Mouse (Mus musculus) kidney, adult 11 months (tissue): Measurements from ENCODE around the gene Gm3033.
"Not testable (repeated sequence)": the region's sequence is repeated elsewhere in the genome, so short reads cannot be mapped to it uniquely, and the experiment has no call there.

Experiments
- DNase-seq: peaks from one replicate; pipeline ENCODE4 v3.0.0; 2022

The Gm3033 gene

DNA sequence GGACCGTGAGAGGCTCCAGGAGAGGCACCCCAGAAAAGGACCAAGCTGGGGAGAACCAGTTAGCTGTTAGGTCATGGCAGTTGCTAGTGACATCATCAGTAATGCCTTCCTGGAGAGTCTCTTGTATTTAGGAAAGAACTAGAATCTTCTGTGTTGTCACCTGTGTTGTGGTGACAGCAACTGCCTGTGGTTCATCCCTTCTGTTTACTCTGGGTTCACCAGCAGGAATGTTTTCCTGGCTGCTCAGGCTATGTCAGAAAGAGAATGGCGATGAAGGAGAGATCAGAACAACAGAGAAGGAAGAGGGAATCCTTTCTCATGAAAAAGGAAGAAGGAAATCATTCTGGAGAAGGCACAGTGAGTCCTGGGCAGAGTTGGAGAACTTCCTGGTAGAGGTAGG is at the start of gene Gm3033:
TSS of gene Gm3033 (plus strand) at position 301 of the 400 bp plus-strand sequence.
- not testable (repeated sequence) for DNase-seq

DNA sequence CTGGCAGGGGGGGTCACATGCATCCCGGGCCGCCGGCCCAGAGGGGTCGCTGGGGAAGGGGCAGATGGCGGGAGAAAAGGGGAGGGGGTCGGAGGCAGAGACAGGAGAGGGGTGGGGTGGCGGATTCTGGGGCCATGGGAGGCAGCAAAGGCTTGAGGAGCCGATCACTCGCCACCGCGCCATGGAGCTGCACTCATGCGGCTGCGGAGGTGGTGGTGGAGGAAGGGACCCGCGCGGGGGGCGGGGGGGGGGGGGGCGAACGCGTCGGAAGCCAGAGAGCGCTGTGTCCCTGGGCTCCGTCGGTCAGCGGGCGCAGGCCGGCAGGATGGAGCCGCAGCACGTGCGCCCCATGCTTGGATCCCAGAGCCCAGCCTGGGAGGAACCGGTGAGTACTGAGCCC is 36.3 kb upstream of the Gm3033 start, which contains the start of gene Gm3002:
TSS of gene Gm3002 (plus strand) at position 301 of the 400 bp plus-strand sequence.
- not testable (repeated sequence) for DNase-seq

DNA sequence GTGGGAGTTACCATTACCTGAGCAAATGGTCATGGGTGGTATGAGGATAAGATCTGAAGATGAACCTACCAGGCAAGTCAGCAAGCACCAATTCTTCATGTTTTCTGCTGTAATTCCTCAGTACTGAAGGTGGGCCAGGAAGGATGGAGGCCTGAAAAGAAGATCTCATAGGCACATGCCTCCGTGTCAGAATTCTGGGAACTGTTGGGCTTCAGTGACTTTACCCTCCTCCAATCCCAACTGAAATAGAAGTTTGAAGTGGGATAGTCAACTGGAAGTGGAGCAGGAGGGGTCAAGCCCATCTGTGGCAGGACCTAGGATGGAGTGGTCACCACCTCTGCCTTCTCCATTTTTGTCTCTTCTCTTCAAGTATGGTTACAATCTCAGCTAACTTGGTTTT is 37.8 kb downstream of the Gm3033 start, which contains the start of gene Gm2916:
TSS of gene Gm2916 (plus strand) at position 301 of the 400 bp plus-strand sequence.
- not testable (repeated sequence) for DNase-seq
